In genomic region chr19:56105452-56106091, GRCm38 (mm10) we compare ENCODE assay signal across 8 mouse cellular contexts.
DNase-seq lines count a peak whose midpoint lies in the region; ATAC-seq and TF ChIP-seq lines count a peak whose summit lies in the region.

No protein-coding gene starts in this region.

- no peak overlapping the region; the same call in 1 of the 2 replicates for H3K27ac ChIP-seq in hindbrain, postnatal 0 days

- no peak overlapping the region for H3K4me2 ChIP-seq in hindbrain, postnatal 0 days (ENCODE audit: low read depth, low read length)

- H3K27me3 ChIP-seq in hindbrain, postnatal 0 days (ENCODE audit: insufficient read depth, low read length): no peaks in the 10 kb centered on the region

- no peak overlapping the region for H3K4me3 ChIP-seq in hindbrain, postnatal 0 days (ENCODE audit: low read length)

- no peaks in the 10 kb centered on the region for H3K4me1 ChIP-seq in hindbrain, postnatal 0 days (ENCODE audit: insufficient read depth, low read length)

- TF ChIP-seq CTCF in hindbrain, postnatal 0 days (IDR thresholded peaks at IDR 0.05; ENCODE audit: low read depth): peak; percentile 13

- no peak overlapping the region for H3K9ac ChIP-seq in hindbrain, postnatal 0 days (replicated peaks; ENCODE audit: low read length)

- H3K9me3 ChIP-seq in hindbrain, postnatal 0 days (ENCODE audit: low read length): no peaks in the 10 kb centered on the region

- 40% methylated on average over 23 of the region's 23 CpGs for WGBS in hindbrain, postnatal 0 days

- ATAC-seq in hindbrain, postnatal 0 days: peak; percentile 81
- no peak for ATAC-seq in frontal cortex, adult (ENCODE audit: low TSS enrichment)

- peak; percentile 22 for DNase-seq in adrenal gland, postnatal 14 days
- DNase-seq in adrenal gland, adult 8-10 months: no peak
- peak; percentile 37 for DNase-seq in Muller cell, postnatal 12 days (ENCODE audit: inconsistent ontology term)
- DNase-seq in hindbrain, postnatal 0 days (ENCODE audit: low spot score): peak; percentile 53
- peak; percentile 8 for DNase-seq in lung, postnatal 36 days
- DNase-seq in MN1 (ENCODE audit: low spot score): no peak
- no peak for DNase-seq in urinary bladder, adult 2 months (ENCODE audit: low spot score)

- no peaks in the 10 kb centered on the region for H3K36me3 ChIP-seq in hindbrain, postnatal 0 days (ENCODE audit: insufficient read depth, low read length)

Comparison
In these comparisons a context has a peak if more than half of its experiments do, and no peak if none do; other contexts are left out.
1. DNase-seq: peak in adrenal gland, postnatal 14 days (single experiment), Muller cell, postnatal 12 days (single experiment), hindbrain, postnatal 0 days (single experiment) and lung, postnatal 36 days (single experiment); none in adrenal gland, adult 8-10 months (single experiment), MN1 (single experiment) and urinary bladder, adult 2 months (single experiment).